Mouse (Mus musculus) heart, embryonic 16.5 days (tissue): ENCODE results near the gene Cacna1d. TPM values are rescaled to one million over a fixed set of nuclear protein-coding genes. Genes with fewer than 3 reads are reported as not detected.

Experiments
- ATAC-seq: fragments of 200-750 bp; cut with Nextera tagmentation; replicated peaks from 2 replicates; pipeline ENCODE4 v1.8.0; 2017; ENCODE audit warnings: moderate number of reproducible peaks; ENCODE audit not compliant: insufficient read depth, low FRiP score; ENCODE audit errors: extremely low read depth
- H3K27ac ChIP-seq: fragments of 300-500 bp; sonication (generic); 2 replicates; pipeline ENCODE4 v1.5.1; 2014; ENCODE audit warnings: mild to moderate bottlenecking, low read length, control low read depth, moderate library complexity
- H3K27me3 ChIP-seq: fragments of 300-500 bp; sonication (generic); 2 replicates; pipeline ENCODE4 v1.6.1; 2014; ENCODE audit warnings: low read length, mixed read lengths; ENCODE audit not compliant: control insufficient read depth, insufficient read depth
- H3K36me3 ChIP-seq: fragments of 300-500 bp; sonication (generic); 2 replicates; pipeline ENCODE4 v1.6.1; 2014; ENCODE audit not compliant: control insufficient read depth, insufficient read depth
- H3K4me1 ChIP-seq: fragments of 300-500 bp; sonication (generic); 2 replicates; pipeline ENCODE4 v1.6.1; 2014; ENCODE audit warnings: low read length, mixed read lengths; ENCODE audit not compliant: control insufficient read depth, insufficient read depth
- H3K4me2 ChIP-seq: fragments of 300-500 bp; sonication (generic); 2 replicates; pipeline ENCODE4 v1.6.1; 2014; ENCODE audit warnings: low read depth, mild to moderate bottlenecking, control low read depth, low read length
- H3K4me3 ChIP-seq: fragments of 300-500 bp; sonication (generic); 2 replicates; pipeline ENCODE4 v1.5.1; 2014; ENCODE audit warnings: mild to moderate bottlenecking, control low read depth, low read length
- H3K9ac ChIP-seq: fragments of 300-500 bp; sonication (generic); 2 replicates; pipeline ENCODE4 v1.6.1; 2014; ENCODE audit warnings: low read length, control low read depth
- H3K9me3 ChIP-seq: fragments of 300-500 bp; sonication (generic); replicated peaks from 2 replicates; pipeline ENCODE4 v1.6.1; 2016; ENCODE audit warnings: low read length; ENCODE audit not compliant: control insufficient read depth
- WGBS: fragments of 180-500 bp; shearing (Covaris S2); extraction: QIAGEN DNeasy Blood & Tissue Kit; methylation state at CpG from one replicate; pipeline ENCODE4 v1.1.7; 2014; 5-methylcytosine and 5-hydroxymethylcytosine counted together
- polyA plus RNA-seq: library from polyadenylated mRNA; unstranded; fragments of >200 nt; fragmentation: Nextera tagmentation; extraction: Ambion mirVana; gene quantifications from 2 replicates; pipeline ENCODE4 v1.2.1, GENCODE M21; 2015

Cacna1d gene
- polyA plus RNA-seq = 4.9 and 5.5 TPM in 2 replicates

DNA sequence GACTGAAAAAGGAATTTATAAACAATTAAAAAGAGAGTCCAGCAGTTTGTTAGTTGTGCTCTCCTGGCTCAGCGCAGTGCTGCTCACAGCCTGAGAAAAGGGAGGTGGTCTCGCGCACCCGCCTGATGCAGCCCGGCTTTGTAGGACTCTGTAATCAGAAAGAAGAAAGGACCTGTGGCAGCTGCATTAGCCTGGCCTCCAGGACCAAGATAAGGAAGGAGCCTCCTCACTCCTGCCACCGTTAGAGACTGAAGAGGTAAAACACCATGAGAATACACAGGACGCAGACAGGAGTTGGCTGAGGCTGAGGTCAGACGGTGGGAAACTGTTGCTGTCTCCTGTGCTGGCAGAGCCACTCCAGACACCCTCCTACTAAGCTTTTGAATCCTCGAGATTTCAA is at the start of gene Cacna1d:
Cacna1d (minus strand) TSS at position 114 of the 400 bp plus-strand sequence.
- H3K27ac ChIP-seq = peak within 1 kb of the TSS; percentile 72
- H3K4me3 ChIP-seq = peak within 1 kb of the TSS; percentile 39
- no peaks in the 10 kb centered on the region for H3K27me3 ChIP-seq
- peak; percentile 57; the same call in 1 of the 2 replicates for ATAC-seq
- peak within 1 kb of the TSS; percentile 53 for H3K4me2 ChIP-seq
- H3K9me3 ChIP-seq = no peaks in the 10 kb centered on the region
- H3K9ac ChIP-seq = peak within 1 kb of the TSS; percentile 62
- peaks cover 37% of the 10 kb centered on the region for H3K4me1 ChIP-seq
- H3K36me3 ChIP-seq = peaks cover 16% of the 10 kb centered on the region
- 29% methylated on average over 9 of the region's 9 CpGs for WGBS

DNA sequence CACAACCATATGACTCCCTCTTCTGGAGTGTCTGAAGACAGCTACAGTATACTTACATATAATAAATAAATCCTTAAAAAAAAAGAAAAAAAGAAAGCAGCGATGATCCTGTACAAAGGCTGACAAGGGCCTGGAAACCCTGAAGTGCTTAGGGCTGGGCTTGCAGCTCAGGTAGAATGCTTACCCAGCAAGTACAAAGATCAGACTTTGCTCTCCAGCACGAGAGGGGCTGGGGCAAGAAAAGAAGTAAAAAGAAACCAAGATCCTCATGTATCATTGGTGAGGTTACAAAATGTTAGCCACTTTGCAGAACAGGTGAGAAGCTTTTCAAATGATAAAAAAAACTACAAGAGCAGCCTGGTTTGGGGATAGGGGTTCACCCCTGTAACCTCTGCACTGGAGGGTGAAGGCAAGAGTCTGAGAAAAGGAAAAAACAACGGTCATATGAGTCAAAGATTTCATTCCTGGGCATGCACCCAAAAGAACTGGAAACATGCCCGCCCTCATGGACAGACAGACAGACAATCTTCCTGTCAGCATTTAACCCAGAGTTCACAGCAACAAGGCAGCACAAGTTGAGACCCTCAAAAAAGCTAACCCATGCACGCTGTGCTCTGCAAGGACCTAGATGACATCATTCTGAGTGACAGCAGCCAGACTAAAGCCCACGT is 42.7 kb upstream of the Cacna1d start:
- H3K9ac ChIP-seq = no peak overlapping the region
- H3K27me3 ChIP-seq = no peaks in the 10 kb centered on the region
- H3K4me3 ChIP-seq = no peak overlapping the region
- H3K4me1 ChIP-seq = peaks cover 13% of the 10 kb centered on the region
- 67% methylated on average over 6 of the region's 6 CpGs for WGBS
- no peak overlapping the region for H3K27ac ChIP-seq
- ATAC-seq = no peak
- no peaks in the 10 kb centered on the region for H3K36me3 ChIP-seq
- no peaks in the 10 kb centered on the region for H3K9me3 ChIP-seq
- no peak overlapping the region for H3K4me2 ChIP-seq

DNA sequence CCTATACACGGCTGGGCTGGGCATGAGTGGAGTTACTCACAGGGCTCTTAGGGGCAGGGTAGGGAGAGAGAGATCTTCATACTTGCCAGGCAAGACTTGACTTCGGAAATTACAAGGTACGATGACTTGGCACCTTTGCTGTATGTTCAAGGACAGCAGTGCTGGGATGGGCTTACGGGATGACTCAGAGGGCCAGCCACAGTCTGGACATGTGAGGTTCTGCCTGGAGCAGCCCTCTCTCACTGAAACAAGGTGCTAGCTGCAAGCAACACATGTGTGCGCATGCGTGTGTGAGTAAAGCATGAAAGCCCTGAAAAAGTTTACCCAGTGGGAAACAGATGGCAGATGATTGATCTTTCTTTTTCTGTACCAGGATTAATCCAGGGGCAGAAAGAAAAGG is 40.6 kb upstream of the Cacna1d start:
- no peak overlapping the region for H3K4me3 ChIP-seq
- peaks cover 8% of the 10 kb centered on the region for H3K36me3 ChIP-seq
- no peak for ATAC-seq
- H3K4me2 ChIP-seq = no peak overlapping the region
- no peak overlapping the region for H3K9ac ChIP-seq
- H3K27me3 ChIP-seq = no peaks in the 10 kb centered on the region
- peaks cover 13% of the 10 kb centered on the region for H3K4me1 ChIP-seq
- H3K27ac ChIP-seq = no peak overlapping the region
- 86% methylated on average over 6 of the region's 6 CpGs for WGBS
- no peaks in the 10 kb centered on the region for H3K9me3 ChIP-seq

DNA sequence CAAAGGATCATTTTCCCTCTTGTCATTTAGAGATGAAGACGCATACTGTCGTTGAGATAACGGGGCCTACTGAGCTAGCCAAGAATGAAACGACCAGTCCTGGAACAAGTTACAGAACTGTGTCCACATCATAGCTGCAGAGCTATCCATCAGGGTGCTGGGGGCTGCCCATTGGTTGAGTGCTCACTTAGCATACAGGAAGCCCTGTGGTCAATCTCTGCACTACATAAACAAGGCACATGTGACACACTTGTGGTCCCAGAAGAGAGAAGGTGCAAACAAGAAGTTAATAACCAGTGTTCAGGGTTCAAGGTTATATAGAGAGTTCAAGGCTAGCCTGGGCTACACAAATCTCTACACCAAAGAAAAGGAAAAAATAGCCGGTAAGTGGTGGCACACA is 40.2 kb upstream of the Cacna1d start:
- no peak for ATAC-seq
- Histone ChIP-seq H3K4me3 (no peak overlapping the region), H3K9ac (no peak overlapping the region), H3K36me3 (peaks cover 11% of the 10 kb centered on the region), H3K4me1 (peaks cover 13% of the 10 kb centered on the region), H3K4me2 (no peak overlapping the region), H3K27me3 (no peaks in the 10 kb centered on the region), H3K9me3 (no peaks in the 10 kb centered on the region), H3K27ac (no peak overlapping the region)
- WGBS = 67% methylated on average over 5 of the region's 5 CpGs

DNA sequence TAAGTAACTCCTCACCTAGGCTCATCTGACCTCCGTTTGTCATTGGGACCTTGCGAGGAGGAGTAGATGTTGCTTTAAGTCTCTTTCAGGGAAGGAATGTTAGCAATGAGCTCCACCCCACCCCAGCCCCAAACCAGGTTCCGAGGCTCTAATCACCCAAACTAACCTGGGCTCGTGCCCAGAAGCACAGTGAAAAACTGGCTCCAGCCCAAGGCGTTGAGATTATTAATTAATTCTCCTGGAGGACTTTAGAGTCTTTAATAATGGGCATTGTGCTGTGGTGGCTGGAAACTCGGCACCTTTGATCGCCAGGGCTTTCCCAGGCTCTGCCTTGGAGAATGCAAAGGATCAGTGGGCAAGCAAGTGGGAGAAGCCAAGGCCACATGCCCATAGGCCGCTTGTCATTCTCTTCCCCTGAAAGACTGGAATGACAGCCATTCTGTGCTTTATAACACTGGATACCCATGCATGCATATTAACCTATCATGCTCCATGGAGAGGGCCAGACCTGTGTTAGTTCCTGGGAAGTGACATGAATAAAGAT is 39.5 kb upstream of the Cacna1d start:
- ATAC-seq = peak; percentile 70
- Histone ChIP-seq H3K27me3 (no peaks in the 10 kb centered on the region), H3K4me3 (no peak overlapping the region), H3K27ac (peak overlapping the region; percentile 70), H3K4me1 (peaks cover 13% of the 10 kb centered on the region), H3K9me3 (no peaks in the 10 kb centered on the region), H3K9ac (peak overlapping the region; percentile 52; the same call in 1 of the 2 replicates), H3K36me3 (peaks cover 17% of the 10 kb centered on the region), H3K4me2 (peak overlapping the region; percentile 46)
- 40% methylated on average over 8 of the region's 8 CpGs for WGBS

DNA sequence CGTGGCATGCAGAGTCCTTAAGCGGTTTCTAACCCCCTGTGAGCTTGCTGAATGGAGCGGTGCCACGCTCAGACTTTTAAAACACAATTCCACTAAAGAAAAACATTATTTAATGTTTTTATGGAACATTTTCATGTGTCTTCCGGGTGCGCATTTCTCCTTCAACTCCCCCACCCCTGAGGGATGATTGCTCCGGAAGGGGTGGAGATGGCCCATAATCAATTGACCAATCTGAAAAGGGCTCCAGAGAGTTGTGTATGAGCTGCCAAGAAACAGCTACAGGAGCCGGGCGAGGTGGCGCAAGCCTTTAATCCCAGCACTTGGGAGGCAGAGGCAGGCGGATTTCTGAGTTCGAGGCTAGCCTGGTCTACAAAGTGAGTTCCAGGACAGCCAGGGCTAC is 38.2 kb upstream of the Cacna1d start:
- no peak for ATAC-seq
- Histone ChIP-seq H3K27ac (no peak overlapping the region), H3K4me2 (no peak overlapping the region), H3K36me3 (peaks cover 24% of the 10 kb centered on the region), H3K9ac (no peak overlapping the region), H3K4me3 (no peak overlapping the region), H3K4me1 (peaks cover 16% of the 10 kb centered on the region), H3K27me3 (no peaks in the 10 kb centered on the region), H3K9me3 (no peaks in the 10 kb centered on the region)
- 95% methylated on average over 12 of the region's 12 CpGs for WGBS

DNA sequence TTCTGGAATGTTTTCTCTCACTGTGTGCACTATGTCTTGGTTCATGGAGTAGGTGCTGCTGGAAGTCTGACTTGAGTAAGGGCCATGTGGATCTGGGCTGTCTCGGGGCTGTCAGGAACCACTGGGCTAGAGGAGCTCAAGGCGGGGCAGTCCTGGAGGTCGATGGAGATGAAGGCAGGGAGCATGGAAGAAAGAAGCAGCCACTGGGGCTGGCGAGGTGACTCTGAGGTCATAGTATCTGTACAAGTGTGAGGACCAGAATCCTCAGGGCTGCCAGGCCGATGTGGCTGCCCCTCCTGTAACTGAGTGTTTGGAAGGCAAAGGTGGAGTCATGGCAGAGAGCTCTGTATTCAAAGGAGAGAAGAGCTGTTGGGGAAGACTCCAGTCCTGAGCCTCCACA is 37.7 kb upstream of the Cacna1d start:
- WGBS = 60% methylated on average over 5 of the region's 5 CpGs
- H3K4me3 ChIP-seq = no peak overlapping the region
- H3K36me3 ChIP-seq = peaks cover 25% of the 10 kb centered on the region
- H3K27ac ChIP-seq = no peak overlapping the region
- no peak overlapping the region for H3K9ac ChIP-seq
- peaks cover 16% of the 10 kb centered on the region for H3K4me1 ChIP-seq
- H3K27me3 ChIP-seq = no peaks in the 10 kb centered on the region
- no peaks in the 10 kb centered on the region for H3K9me3 ChIP-seq
- no peak overlapping the region for H3K4me2 ChIP-seq
- no peak for ATAC-seq

DNA sequence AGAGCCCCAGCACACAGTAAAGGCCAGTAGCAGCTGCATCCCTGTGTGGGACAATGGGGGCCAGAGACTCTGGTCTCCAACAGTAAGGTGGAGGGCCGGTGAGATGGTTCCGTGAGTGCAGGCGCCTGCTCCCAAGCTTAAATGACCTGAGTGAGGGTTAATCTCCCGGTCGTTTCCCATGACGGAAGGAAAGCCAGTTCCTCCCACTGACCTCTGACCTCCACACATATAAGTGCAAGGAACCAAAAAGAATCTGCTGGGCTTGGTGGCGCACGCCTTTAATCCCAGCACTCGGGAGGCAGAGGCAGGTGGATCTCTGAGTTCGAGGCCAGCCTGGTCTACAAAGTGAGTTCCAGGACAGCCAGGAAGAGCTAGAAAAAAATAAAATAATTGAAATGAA is 37.1 kb upstream of the Cacna1d start:
- H3K9ac ChIP-seq = no peak overlapping the region
- WGBS = 85% methylated on average over 10 of the region's 10 CpGs

DNA sequence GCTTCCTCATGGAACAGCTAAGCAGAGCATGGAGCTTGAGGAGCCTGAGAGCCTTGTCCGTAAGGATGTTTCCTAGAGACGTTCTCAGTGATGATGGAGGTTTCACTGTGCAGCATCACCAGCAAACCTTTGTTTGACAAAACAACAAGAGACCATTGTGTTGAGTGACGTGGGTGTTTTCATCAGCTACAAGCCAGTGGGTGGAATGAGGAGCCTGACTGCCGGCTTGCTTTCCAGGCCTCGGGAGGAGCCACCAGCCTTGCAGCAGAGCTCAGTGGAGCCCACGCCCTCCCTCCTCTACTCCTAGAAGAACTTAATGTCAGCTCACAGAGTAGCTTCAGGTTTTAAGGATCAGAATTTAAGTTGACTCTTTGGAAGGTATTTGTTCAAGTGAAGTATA is 32.1 kb upstream of the Cacna1d start:
- H3K4me3 ChIP-seq = no peak overlapping the region
- no peaks in the 10 kb centered on the region for H3K9me3 ChIP-seq
- WGBS = 64% methylated on average over 6 of the region's 6 CpGs
- peaks cover 3% of the 10 kb centered on the region for H3K4me1 ChIP-seq
- H3K36me3 ChIP-seq = peaks cover 70% of the 10 kb centered on the region
- no peak overlapping the region for H3K27ac ChIP-seq
- ATAC-seq = no peak
- no peaks in the 10 kb centered on the region for H3K27me3 ChIP-seq
- H3K4me2 ChIP-seq = no peak overlapping the region
- H3K9ac ChIP-seq = no peak overlapping the region

More for the DNA sequence above, 37.1 kb upstream of the Cacna1d start:
- no peaks in the 10 kb centered on the region for H3K27me3 ChIP-seq
- ATAC-seq = no peak
- no peak overlapping the region for H3K27ac ChIP-seq
- peaks cover 30% of the 10 kb centered on the region for H3K36me3 ChIP-seq
- H3K9me3 ChIP-seq = no peaks in the 10 kb centered on the region
- no peak overlapping the region for H3K4me3 ChIP-seq
- peaks cover 16% of the 10 kb centered on the region for H3K4me1 ChIP-seq
- no peak overlapping the region for H3K4me2 ChIP-seq
